Comparison of ENCODE assay signal across 19 mouse cellular contexts in the genomic region with DNA sequence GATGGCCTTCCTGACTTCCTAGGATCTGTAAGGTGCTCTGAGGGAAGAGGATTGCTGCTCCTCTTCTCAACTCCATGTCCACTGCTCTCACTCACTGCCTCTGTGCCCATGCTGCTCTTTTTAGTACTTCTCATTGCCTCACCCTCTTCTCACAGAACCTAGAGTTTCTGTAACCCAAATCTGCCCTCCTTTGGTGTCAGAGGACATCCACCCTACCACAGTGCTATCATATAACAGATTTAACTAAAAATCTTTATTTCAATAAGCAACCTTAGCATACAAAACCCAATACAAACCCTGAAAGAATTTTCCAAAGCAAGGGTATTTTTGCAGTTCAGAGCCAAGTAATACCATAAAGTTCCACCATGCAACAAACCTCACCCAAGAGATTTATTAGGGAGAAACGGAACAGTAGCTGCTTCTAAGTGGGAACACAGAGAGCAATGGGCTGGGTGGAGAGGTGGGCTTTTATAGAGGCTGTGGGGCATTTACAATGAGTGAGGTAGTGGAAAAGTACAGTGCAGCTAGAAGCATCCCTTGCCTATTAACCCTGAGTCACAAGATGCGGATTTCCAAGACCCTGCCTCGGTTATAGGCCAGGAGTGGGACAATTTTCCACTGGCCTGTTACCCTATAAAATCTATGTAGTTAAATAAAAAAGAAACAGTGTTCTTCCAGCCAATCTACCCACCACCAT.
"Had no signal": no experiment of that assay in that cellular context is flagged by ENCODE, and none has a peak within 500 bp of the region (broad histone marks: within the 10 kb centered on the region; RNA-seq: fewer than 3 reads in every experiment).

No protein-coding gene starts in this region.

- H3K4me1 ChIP-seq: midbrain, embryonic 10.5 days; midbrain, embryonic 12.5 days; neural tube, embryonic 13.5 days; neural tube, embryonic 15.5 days had no signal

- H3K9ac ChIP-seq: lung, embryonic 14.5 days; midbrain, embryonic 12.5 days; neural tube, embryonic 13.5 days; neural tube, embryonic 15.5 days had no signal

- H3K27ac ChIP-seq: midbrain, embryonic 10.5 days; midbrain, embryonic 12.5 days; neural tube, embryonic 13.5 days; neural tube, embryonic 15.5 days had no signal

- H3K9me3 ChIP-seq: midbrain, embryonic 10.5 days; midbrain, embryonic 12.5 days; neural tube, embryonic 13.5 days; neural tube, embryonic 15.5 days had no signal

- H3K4me3 ChIP-seq: midbrain, embryonic 10.5 days; midbrain, embryonic 12.5 days; myocyte; neural tube, embryonic 13.5 days; neural tube, embryonic 15.5 days had no signal

- H3K4me2 ChIP-seq: lung, embryonic 14.5 days; midbrain, embryonic 12.5 days; neural tube, embryonic 13.5 days; neural tube, embryonic 15.5 days had no signal

- H3K27me3 ChIP-seq: midbrain, embryonic 12.5 days; neural tube, embryonic 13.5 days; neural tube, embryonic 15.5 days had no signal

- H3K36me3 ChIP-seq: midbrain, embryonic 10.5 days; midbrain, embryonic 12.5 days; neural tube, embryonic 13.5 days; neural tube, embryonic 15.5 days had no signal

- ATAC-seq: midbrain, embryonic 16.5 days had no signal

- DNase-seq: lung, adult 18-20 months; lung, embryonic 14.5 days; lung, postnatal 10 days; lung, postnatal 4 days; midbrain, embryonic 14.5 days; retina, postnatal 1 day; right cerebral cortex, adult 18-20 months; right cerebral cortex, postnatal 25 days; right cerebral cortex, postnatal 4 days; spleen, adult 18-20 months; thymus, adult 18-20 months; thymus, postnatal 14 days; thymus, postnatal 36 days had no signal
